Mouse (Mus musculus): ENCODE measurements around the gene Sytl3. TPM values are rescaled to one million over a fixed set of nuclear protein-coding genes. Genes with fewer than 3 reads are reported as not detected.
"Not testable (repeated sequence)": the region's sequence is repeated elsewhere in the genome, so short reads cannot be mapped to it uniquely, and the experiment has no call there.

Sytl3 gene
- polyA plus RNA-seq, 1 experiment from 2014 or later, result 0.24 TPM

GRCm38 (mm10) chr17:6708194-6708593 is 49.3 kb downstream of the Sytl3 start:
- H3K4me3 ChIP-seq; H3K4me1 ChIP-seq; H3K27me3 ChIP-seq (ENCODE audit: poor library complexity, severe bottlenecking); H3K9me3 ChIP-seq; H3K27ac ChIP-seq; H3K36me3 ChIP-seq (replicated peaks): not testable (repeated sequence)
- peak; percentile 0 for DNase-seq (ENCODE audit: extremely low spot score, low spot score)
- 81% methylated on average over 2 of the region's 2 CpGs for WGBS

DNA sequence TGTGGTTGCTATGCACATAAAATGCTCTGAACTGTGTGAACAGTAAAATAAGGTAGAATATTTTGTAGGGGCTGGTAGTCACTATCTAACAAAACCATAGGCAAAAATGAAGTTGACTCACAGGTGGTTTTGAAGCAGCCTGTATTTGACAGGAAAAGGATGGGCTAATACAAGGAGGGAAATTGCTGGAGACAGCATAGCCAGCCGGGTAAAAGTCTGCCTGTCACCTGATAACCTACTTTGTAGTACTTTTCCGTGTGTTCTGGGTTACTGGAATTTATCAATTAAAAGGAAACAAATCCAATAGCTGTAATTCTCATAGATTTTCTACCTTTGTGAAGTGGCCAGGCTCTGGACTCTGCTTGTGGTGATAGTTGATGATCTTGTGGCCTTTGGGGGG is 54.6 kb downstream of the Sytl3 start:
- H3K9me3 ChIP-seq; H3K36me3 ChIP-seq (replicated peaks); H3K4me3 ChIP-seq; H3K27me3 ChIP-seq (ENCODE audit: poor library complexity, severe bottlenecking); H3K4me1 ChIP-seq; H3K27ac ChIP-seq; DNase-seq (ENCODE audit: extremely low spot score, low spot score): not testable (repeated sequence)
- WGBS, result 82% methylated on average over 2 of the region's 2 CpGs

DNA sequence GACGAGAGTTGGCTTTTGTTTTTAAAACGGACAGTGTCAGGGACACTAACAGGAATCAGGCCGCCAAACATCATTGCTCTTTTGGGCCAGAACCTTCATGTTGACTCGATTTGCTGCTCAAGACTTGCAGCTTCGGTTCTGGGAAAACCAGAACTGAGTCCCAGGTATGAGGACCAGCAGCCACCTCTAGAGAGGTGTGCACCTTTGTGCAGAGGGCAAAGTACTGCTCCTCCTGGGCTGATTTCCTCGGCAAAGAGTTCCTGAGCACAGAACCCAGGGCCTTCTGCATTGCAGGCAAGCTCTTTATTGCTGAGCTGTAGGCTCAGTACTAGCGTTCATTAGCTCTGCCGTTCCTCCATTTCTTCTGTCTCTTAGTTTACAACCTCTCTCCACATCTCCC is 55.1 kb downstream of the Sytl3 start:
- 89% methylated on average over 8 of the region's 8 CpGs for whole genome bisulfite sequencing
- H3K4me3 ChIP-seq; H3K27me3 ChIP-seq (ENCODE audit: poor library complexity, severe bottlenecking); H3K9me3 ChIP-seq; H3K27ac ChIP-seq; H3K4me1 ChIP-seq; H3K36me3 ChIP-seq (replicated peaks): not testable (repeated sequence)
- peak; percentile 11 for DNase-seq (ENCODE audit: extremely low spot score, low spot score)

GRCm38 (mm10) chr17:6727996-6728610 is 69.2 kb downstream of the Sytl3 start:
- H3K9me3 ChIP-seq, result no peaks in the 10 kb centered on the region
- H3K4me3 ChIP-seq, result no peak overlapping the region
- DNase-seq (ENCODE audit: extremely low spot score, low spot score), result peak; percentile 10
- H3K36me3 ChIP-seq (replicated peaks), result no peaks in the 10 kb centered on the region
- no peak overlapping the region for H3K27ac ChIP-seq
- H3K4me1 ChIP-seq, result peaks cover 10% of the 10 kb centered on the region
- 96% methylated on average over 12 of the region's 12 CpGs for WGBS
- no peaks in the 10 kb centered on the region for H3K27me3 ChIP-seq (ENCODE audit: poor library complexity, severe bottlenecking)

GRCm38 (mm10) chr17:6729244-6729742 is 70.4 kb downstream of the Sytl3 start:
- no peaks in the 10 kb centered on the region for H3K36me3 ChIP-seq (replicated peaks)
- no peaks in the 10 kb centered on the region for H3K9me3 ChIP-seq
- H3K4me1 ChIP-seq, result peaks cover 10% of the 10 kb centered on the region
- peak; percentile 14 for DNase-seq (ENCODE audit: extremely low spot score, low spot score)
- no peak overlapping the region for H3K4me3 ChIP-seq
- WGBS, result 24% methylated on average over 6 of the region's 6 CpGs
- peak overlapping the region; percentile 62; the same call in 1 of the 2 replicates for H3K27ac ChIP-seq
- H3K27me3 ChIP-seq (ENCODE audit: poor library complexity, severe bottlenecking), result no peaks in the 10 kb centered on the region

DNA sequence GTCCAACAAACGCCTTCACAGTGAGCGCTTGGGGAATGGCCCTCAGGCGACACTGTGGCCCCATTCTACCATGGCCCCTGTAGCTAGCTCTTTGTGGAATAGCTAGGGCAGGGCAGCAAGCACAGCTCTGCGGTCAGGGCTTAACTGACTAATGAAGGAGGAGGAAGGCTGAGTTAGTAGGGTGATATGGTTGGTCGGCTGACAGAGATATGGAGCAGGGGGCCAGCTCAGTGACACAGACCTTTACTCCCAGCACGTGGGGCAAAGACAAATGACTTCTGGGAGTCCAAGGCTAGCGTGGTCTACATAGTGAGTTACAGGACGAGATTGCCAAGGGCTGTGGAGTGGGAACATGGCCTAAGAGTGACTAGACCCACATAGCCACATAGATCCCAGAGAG is 72.2 kb downstream of the Sytl3 start:
- Histone ChIP-seq H3K4me3 (no peak overlapping the region), H3K27me3 (ENCODE audit: poor library complexity, severe bottlenecking) (0 out of 2 replicates have a peak, but pooled peaks cover 8% of the 10 kb centered on the region), H3K9me3 (no peaks in the 10 kb centered on the region), H3K36me3 (replicated peaks) (no peaks in the 10 kb centered on the region), H3K27ac (no peak overlapping the region), H3K4me1 (peaks cover 16% of the 10 kb centered on the region)
- DNase-seq (ENCODE audit: extremely low spot score, low spot score), result no peak
- 69% methylated on average over 8 of the region's 8 CpGs for WGBS

GRCm38 (mm10) chr17:6731634-6732033 is 72.7 kb downstream of the Sytl3 start:
- Histone ChIP-seq H3K4me1 (peaks cover 21% of the 10 kb centered on the region), H3K9me3 (no peaks in the 10 kb centered on the region), H3K27ac (no peak overlapping the region), H3K27me3 (ENCODE audit: poor library complexity, severe bottlenecking) (0 out of 2 replicates have a peak, but pooled peaks cover 8% of the 10 kb centered on the region), H3K4me3 (no peak overlapping the region), H3K36me3 (replicated peaks) (no peaks in the 10 kb centered on the region)
- DNase-seq (ENCODE audit: extremely low spot score, low spot score), result peak; percentile 10
- 92% methylated on average over 12 of the region's 12 CpGs for whole genome bisulfite sequencing

DNA sequence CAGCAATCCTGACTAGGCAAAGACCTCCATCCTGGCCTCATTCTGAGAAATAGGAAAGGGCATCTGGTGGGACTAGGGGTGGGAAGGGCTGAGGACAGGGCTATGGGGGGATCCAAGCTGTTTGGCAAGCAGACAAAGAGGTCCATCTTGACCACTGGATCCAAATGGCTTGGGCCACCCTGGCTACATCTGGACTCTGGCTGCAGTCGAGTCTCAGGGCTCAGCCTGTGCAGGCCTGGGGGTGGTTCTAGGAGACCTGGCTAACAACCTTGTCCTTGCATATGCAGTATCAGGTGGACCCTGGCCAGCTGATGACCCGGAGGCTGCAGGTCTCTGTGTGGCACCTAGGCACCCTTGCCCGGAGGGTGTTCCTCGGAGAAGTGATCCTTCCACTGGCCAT is 73.8 kb downstream of the Sytl3 start:
- Histone ChIP-seq H3K27me3 (ENCODE audit: poor library complexity, severe bottlenecking) (0 out of 2 replicates have a peak, but pooled peaks cover 8% of the 10 kb centered on the region), H3K36me3 (replicated peaks) (peaks cover 4% of the 10 kb centered on the region), H3K9me3 (no peaks in the 10 kb centered on the region), H3K4me3 (no peak overlapping the region), H3K27ac (peak overlapping the region; percentile 35; the same call in 1 of the 2 replicates), H3K4me1 (peaks cover 32% of the 10 kb centered on the region)
- DNase-seq (ENCODE audit: extremely low spot score, low spot score), result peak; percentile 8
- 86% methylated on average over 4 of the region's 4 CpGs for WGBS

DNA sequence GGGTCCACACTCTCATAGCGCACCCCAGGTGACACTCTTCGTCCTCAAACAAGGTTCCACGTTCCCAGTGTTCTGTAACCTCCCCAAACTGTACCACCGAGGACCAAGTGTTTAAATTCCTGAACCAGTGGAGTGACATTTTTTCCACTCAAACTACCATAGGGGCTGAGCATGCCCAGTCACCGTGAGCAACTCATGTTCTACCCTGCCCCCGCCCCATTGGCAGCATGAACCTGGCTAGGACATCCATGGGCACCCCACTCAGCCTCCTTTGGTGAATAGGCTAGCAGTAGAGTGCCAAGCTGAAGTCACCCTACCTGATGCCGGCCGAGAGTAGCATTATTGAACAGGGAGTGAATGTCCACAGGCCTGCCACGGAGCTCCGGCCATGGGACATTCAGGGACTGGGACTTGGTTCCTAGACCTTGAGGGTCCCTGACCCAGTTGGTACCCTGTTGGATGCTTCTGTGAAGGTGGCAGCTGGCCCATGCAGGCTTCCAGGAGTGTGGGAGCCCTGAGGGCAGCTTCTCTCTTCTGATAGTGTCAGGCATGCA is 74.5 kb downstream of the Sytl3 start:
- Histone ChIP-seq H3K36me3 (replicated peaks) (peaks cover 11% of the 10 kb centered on the region), H3K9me3 (no peaks in the 10 kb centered on the region), H3K4me3 (no peak overlapping the region), H3K27ac (no peak overlapping the region), H3K27me3 (ENCODE audit: poor library complexity, severe bottlenecking) (0 out of 2 replicates have a peak, but pooled peaks cover 8% of the 10 kb centered on the region), H3K4me1 (peaks cover 38% of the 10 kb centered on the region)
- 90% methylated on average over 10 of the region's 10 CpGs for WGBS
- DNase-seq (ENCODE audit: extremely low spot score, low spot score), result peak; percentile 11

- peak; percentile 11 for DNase-seq (ENCODE audit: extremely low spot score, low spot score)
- Histone ChIP-seq H3K9me3 (no peaks in the 10 kb centered on the region), H3K27ac (peak overlapping the region; percentile 20; the same call in 1 of the 2 replicates), H3K4me1 (peaks cover 34% of the 10 kb centered on the region), H3K27me3 (ENCODE audit: poor library complexity, severe bottlenecking) (0 out of 2 replicates have a peak, but pooled peaks cover 8% of the 10 kb centered on the region), H3K4me3 (no peak overlapping the region), H3K36me3 (replicated peaks) (peaks cover 26% of the 10 kb centered on the region)
- WGBS, result 95% methylated on average over 12 of the region's 12 CpGs
These were observed 76.0 kb downstream of the Sytl3 start for GRCm38 (mm10) chr17:6734746-6735441.

DNA sequence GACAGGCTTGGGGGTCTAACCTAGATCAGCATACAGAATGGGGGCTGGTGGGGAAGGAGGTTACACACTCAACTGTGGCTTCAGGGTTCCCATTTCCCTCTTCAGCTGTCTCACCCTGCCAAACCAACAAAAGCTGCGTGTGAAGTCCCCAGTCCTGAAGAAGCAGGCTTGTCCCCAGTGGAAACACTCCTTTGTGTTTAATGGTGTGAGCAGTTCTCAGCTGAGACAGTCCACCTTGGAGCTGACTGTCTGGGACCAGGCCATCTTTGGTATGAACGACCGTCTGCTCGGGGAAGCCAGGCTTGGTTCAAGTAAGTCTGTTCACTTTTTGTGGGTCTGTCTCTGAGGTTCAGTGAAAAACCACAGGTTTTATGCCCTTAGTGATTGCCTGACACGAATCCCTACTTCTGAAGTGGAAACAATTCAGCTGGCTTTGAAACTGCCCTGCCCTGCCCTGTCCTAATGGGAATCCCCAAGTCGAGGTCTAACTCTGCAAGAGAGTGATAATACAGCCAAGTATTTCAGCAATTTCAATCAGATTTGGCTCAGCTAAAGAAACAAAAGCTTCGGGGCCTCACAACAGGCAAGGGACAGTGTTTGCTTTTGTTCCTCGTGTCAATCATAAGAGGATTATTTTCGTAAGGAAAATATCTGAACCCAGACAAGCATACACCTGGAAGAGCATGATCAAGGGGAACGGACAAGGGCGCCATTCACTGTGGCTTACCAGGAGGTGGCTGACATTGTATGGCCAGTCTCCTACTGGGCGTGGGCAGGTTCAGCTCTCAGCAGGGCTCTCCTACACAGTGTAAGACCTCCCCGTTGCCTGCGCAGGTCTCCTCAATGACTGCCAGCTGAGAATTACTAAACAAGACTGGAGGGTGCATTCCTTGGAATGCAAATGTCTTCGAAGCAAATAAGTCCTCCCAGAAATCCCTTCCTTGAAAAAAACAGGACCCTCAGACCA is 77.7 kb downstream of the Sytl3 start:
- 22% methylated on average over 15 of the region's 15 CpGs for WGBS
- Histone ChIP-seq H3K36me3 (replicated peaks) (peaks cover 43% of the 10 kb centered on the region), H3K9me3 (no peaks in the 10 kb centered on the region), H3K27ac (peak overlapping the region; percentile 80), H3K4me1 (peaks cover 50% of the 10 kb centered on the region), H3K27me3 (ENCODE audit: poor library complexity, severe bottlenecking) (0 out of 2 replicates have a peak, but pooled peaks cover 8% of the 10 kb centered on the region), H3K4me3 (no peak overlapping the region)
- DNase-seq (ENCODE audit: extremely low spot score, low spot score), result peak; percentile 40
